Mouse (Mus musculus): ENCODE results near the gene Ankrd13b. TPM values are rescaled to one million over a fixed set of nuclear protein-coding genes. Genes with fewer than 3 reads are reported as not detected.

Gene Ankrd13b
- total and polyA plus RNA-seq, 3 experiments = 22.6 to 54.0 TPM; not detected in 1

DNA sequence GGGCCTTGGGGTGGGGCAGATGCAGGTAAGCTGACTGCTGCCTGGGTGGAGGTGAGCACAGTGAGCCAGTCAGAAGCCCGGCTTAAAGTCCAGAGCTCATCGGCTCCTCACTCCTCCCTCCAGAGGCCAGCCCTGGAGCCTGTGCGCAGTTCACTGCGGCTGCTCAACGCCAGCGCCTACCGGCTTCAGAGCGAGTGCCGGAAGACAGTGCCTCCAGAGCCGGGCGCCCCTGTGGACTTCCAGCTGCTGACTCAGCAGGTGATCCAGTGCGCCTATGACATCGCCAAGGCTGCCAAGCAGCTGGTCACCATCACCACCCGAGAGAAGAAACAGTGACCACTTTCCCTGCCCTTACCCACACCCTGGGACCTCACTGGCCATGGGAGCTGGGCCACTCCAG, 16.8 kb upstream of the Ankrd13b start:
- H3K79me2 ChIP-seq (ENCODE audit: control insufficient read depth, insufficient read depth, low read length, poor library complexity) = no peaks in the 10 kb centered on the region
- peaks cover 0 to 4% of the 10 kb centered on the region in 2 experiments; a peak in 1 of 4 replicates for H3K4me1 ChIP-seq (ENCODE audit: control insufficient read depth in 1 of 2, insufficient read depth in 2 of 2, low read length in 2 of 2)
- H3K27ac ChIP-seq (ENCODE audit: control insufficient read depth, low read depth, low read length) = no peak overlapping the region
- peaks cover 0 to 1% of the 10 kb centered on the region in 2 experiments; a peak in 1 of 4 replicates for H3K36me3 ChIP-seq (ENCODE audit: control insufficient read depth in 1 of 2, insufficient read depth in 2 of 2, low read length in 2 of 2)
- H3K9ac ChIP-seq (ENCODE audit: control insufficient read depth, low read depth, low read length, poor library complexity, severe bottlenecking) = no peak overlapping the region
- no peak for TF ChIP-seq KAT2A (conservative IDR thresholded peaks at IDR 0.05; ENCODE audit: low read depth, low read length)
- TF ChIP-seq POLR2AphosphoS2 (IDR thresholded peaks at IDR 0.05; ENCODE audit: low read length) = no peak
- TF ChIP-seq E2F4 (IDR thresholded peaks at IDR 0.05; ENCODE audit: borderline replicate concordance, low read depth, low read length) = no peak
- TF ChIP-seq GABPA (IDR thresholded peaks at IDR 0.05; ENCODE audit: low read depth, low read length) = no peak
- no peak for TF ChIP-seq CHD2 (IDR thresholded peaks at IDR 0.05; ENCODE audit: low read length)
- TF ChIP-seq TCF12 (IDR thresholded peaks at IDR 0.05; ENCODE audit: low read depth, low read length) = no peak
- 0 out of 2 replicates have a peak, but pooled peaks have one; percentile 63 for TF ChIP-seq MAFK (IDR thresholded peaks at IDR 0.05; ENCODE audit: borderline replicate concordance, low read depth, low read length)
- no peaks in the 10 kb centered on the region for H3K27me3 ChIP-seq (ENCODE audit: control insufficient read depth in 1 of 2, insufficient read depth in 2 of 2, low read length in 2 of 2)
- no peak for DNase-seq (ENCODE audit: low read depth, low spot score)
- H3K4me3 ChIP-seq (ENCODE audit: control insufficient read depth in 1 of 2, insufficient read depth in 1 of 2, low read depth in 2 of 2, low read length in 2 of 2) = no peak overlapping the region
- no peaks in the 10 kb centered on the region for H3K9me3 ChIP-seq (replicated peaks; ENCODE audit: insufficient read depth, low read length)

DNA sequence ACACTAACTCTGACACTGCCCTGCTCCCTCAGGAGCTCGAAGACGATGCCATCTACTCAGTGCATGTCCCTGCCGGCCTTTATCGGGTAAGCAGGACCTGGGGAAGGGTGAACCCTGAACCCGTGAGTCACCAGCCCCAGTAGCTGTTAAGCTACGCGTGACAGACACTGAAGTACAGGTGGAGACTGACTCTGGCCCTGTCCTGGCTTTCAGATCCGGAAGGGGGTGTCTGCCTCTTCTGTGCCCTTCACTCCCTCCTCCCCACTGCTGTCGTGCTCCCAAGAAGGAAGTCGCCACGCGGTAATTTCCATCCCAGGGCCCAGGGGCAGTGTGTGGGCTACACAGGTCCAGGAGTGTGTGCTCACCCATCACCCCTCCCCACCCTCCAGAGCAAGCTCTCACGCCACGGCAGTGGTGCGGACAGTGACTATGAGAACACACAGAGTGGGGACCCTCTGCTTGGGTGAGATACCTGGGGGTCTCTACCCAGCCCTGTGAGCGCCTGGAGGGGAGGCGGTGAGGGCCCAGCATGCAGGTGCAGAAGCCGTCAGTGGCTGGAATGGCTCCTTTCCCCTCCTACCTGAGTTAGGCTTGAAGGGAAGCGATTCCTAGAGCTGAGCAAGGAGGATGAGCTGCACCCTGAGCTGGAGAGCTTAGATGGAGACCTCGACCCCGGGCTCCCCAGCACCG, 16.0 kb upstream of the Ankrd13b start:
- no peaks in the 10 kb centered on the region for H3K79me2 ChIP-seq (ENCODE audit: control insufficient read depth, insufficient read depth, low read length, poor library complexity)
- H3K9me3 ChIP-seq (replicated peaks; ENCODE audit: insufficient read depth, low read length) = no peaks in the 10 kb centered on the region
- peaks cover 0 to 1% of the 10 kb centered on the region in 2 experiments; a peak in 1 of 4 replicates for H3K36me3 ChIP-seq (ENCODE audit: control insufficient read depth in 1 of 2, insufficient read depth in 2 of 2, low read length in 2 of 2)
- no peak overlapping the region for H3K9ac ChIP-seq (ENCODE audit: control insufficient read depth, low read depth, low read length, poor library complexity, severe bottlenecking)
- H3K27ac ChIP-seq (ENCODE audit: control insufficient read depth, low read depth, low read length) = no peak overlapping the region
- no peak for DNase-seq (ENCODE audit: low read depth, low spot score)
- no peaks in the 10 kb centered on the region for H3K27me3 ChIP-seq (ENCODE audit: control insufficient read depth in 1 of 2, insufficient read depth in 2 of 2, low read length in 2 of 2)
- H3K4me3 ChIP-seq (ENCODE audit: control insufficient read depth in 1 of 2, insufficient read depth in 1 of 2, low read depth in 2 of 2, low read length in 2 of 2) = no peak overlapping the region
- H3K4me1 ChIP-seq (ENCODE audit: control insufficient read depth in 1 of 2, insufficient read depth in 2 of 2, low read length in 2 of 2) = peaks cover 0 to 4% of the 10 kb centered on the region in 2 experiments; a peak in 1 of 4 replicates
- TF ChIP-seq RCOR1 (IDR thresholded peaks at IDR 0.05; ENCODE audit: low read depth, low read length) = no peak
- no peak for TF ChIP-seq MEF2A (IDR thresholded peaks at IDR 0.05; ENCODE audit: extremely low read depth, insufficient replicate concordance, low read depth, low read length, poor library complexity, severe bottlenecking)
- TF ChIP-seq NELFE (IDR thresholded peaks at IDR 0.05; ENCODE audit: low read depth, low read length) = no peak
- TF ChIP-seq RAD21 (IDR thresholded peaks at IDR 0.05; ENCODE audit: low read depth, low read length) = no peak
- no peak for TF ChIP-seq USF2 (IDR thresholded peaks at IDR 0.05; ENCODE audit: borderline replicate concordance in 1 of 2, insufficient read depth in 1 of 2, low read depth in 1 of 2, low read length in 2 of 2)
- TF ChIP-seq POLR2AphosphoS5 (IDR thresholded peaks at IDR 0.05; ENCODE audit: borderline replicate concordance, low read depth, low read length) = no peak
- TF ChIP-seq USF1 (IDR thresholded peaks at IDR 0.05; ENCODE audit: low read depth, low read length) = no peak
- no peak for TF ChIP-seq TBP (IDR thresholded peaks at IDR 0.05; ENCODE audit: low read depth, low read length)
- TF ChIP-seq MYB (IDR thresholded peaks at IDR 0.05; ENCODE audit: low read depth, low read length) = no peak
- TF ChIP-seq CHD1 (IDR thresholded peaks at IDR 0.05; ENCODE audit: low read depth, low read length) = no peak
- no peak for TF ChIP-seq GATA1 (IDR thresholded peaks at IDR 0.05; ENCODE audit: low read depth, low read length)
- TF ChIP-seq MXI1 (IDR thresholded peaks at IDR 0.05; ENCODE audit: low read depth, low read length) = no peak
- TF ChIP-seq HCFC1 (IDR thresholded peaks at IDR 0.05; ENCODE audit: low read depth, low read length) = no peak
- no peak for TF ChIP-seq ZC3H11A (IDR thresholded peaks at IDR 0.05; ENCODE audit: low read depth, low read length)
